Mouse (Mus musculus): ENCODE results near the gene Fam196a.

Gene Fam196a

GRCm38 (mm10) chr7:134840066-134840465 is 98.2 kb downstream of the Fam196a start:
- no peak for DNase-seq (ENCODE audit: low read depth)

Data from fibroblast of lung, adult 2 months (primary cell).